Mouse (Mus musculus): ENCODE results near the gene Ctsh. TPM values are rescaled to one million over a fixed set of nuclear protein-coding genes. Genes with fewer than 3 reads are reported as not detected.
A peak's percentile ranks its signal among the peaks of the same experiment; 100 is the strongest.

The Ctsh gene
- total RNA-seq, 2 experiments from 2014 or later: 56.0 to 58.4 TPM

DNA sequence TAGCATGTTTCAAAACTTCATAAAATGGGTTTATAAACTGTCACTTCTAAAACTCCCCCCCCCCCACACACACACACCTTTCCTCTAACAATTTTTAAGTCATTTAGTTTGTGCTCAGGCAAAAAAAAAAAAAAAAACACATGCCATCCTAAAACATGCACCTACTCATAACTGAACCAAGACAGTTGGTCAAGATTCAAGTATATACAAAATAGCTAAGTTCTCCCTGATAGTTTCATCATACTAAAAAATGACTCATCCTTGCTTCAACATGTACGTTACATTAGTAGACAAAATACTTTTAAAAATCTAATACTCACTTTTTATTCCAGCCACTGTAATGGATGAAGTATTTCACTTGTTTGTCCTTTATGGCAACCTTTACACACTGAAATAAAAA lies 53.0 kb downstream of the Ctsh start:
- no peak for DNase-seq
- intact Hi-C loops (cut with DNase I): no loop called here

DNA sequence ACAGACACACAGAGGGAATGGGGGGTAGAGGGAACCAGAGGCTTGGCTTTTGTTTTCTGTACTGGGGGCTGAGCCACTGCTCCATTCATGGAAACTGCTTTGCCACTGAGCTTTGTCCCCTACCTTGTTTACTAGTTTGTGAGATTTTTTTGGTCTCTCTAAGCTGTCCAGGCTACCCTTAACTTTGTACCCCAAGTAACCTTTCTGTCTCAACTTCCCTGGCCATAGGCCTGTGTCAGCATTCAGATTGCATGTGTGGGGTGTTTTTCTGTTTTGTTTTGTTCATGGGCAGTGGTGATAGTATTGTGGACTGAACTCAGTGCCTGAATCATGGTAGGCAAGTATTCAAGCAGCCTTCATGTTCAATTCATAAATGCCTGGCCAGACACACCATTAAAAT lies 54.3 kb downstream of the Ctsh start:
- no peak for DNase-seq
- intact Hi-C loops (cut with DNase I): no loop called here

DNA sequence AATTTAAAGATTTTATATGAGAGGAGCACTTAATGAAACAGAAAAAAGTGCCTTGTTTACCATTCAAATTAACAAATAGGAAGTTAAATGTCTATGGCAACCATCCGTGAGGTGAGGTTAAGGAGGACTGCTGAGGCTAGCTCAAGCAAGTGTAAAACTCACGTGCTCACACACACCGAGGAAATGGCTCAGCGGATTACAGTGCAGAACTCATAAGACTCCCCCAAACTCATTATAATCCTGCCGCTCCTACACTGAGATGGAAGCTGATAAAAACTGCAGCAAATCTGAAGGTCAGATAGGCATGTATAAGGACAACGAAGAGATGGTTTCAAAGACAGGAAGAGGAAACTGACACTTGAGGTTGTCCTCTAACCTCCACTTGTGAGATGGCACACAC lies 55.4 kb downstream of the Ctsh start:
- no peak for DNase-seq
- intact Hi-C loops (cut with DNase I): no loop called here

DNA sequence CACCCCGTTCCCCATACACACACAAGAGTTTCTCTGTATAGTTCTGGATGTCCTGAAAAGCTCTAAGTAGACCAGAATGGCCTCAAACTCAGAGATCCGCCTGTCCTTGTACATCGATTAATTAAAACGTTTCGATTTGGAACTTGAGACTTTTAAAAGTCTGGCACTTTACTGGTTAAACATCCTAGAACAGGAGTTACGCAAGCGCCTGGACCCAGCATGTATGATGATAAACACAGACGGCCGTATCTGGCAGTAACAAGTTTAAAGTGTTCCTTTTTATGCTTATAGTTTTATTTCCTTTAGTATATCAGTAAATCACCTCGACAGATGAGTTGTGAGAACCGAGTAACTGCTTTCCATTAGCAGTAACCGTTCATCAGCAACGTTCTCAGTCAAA lies 59.2 kb downstream of the Ctsh start:
- intact Hi-C loops (cut with DNase I): loop anchor here (10.0 kb wide), 1 partner anchor 408 kb away; the partner anchor contains the start of gene Tmed3
- DNase-seq: no peak

DNA sequence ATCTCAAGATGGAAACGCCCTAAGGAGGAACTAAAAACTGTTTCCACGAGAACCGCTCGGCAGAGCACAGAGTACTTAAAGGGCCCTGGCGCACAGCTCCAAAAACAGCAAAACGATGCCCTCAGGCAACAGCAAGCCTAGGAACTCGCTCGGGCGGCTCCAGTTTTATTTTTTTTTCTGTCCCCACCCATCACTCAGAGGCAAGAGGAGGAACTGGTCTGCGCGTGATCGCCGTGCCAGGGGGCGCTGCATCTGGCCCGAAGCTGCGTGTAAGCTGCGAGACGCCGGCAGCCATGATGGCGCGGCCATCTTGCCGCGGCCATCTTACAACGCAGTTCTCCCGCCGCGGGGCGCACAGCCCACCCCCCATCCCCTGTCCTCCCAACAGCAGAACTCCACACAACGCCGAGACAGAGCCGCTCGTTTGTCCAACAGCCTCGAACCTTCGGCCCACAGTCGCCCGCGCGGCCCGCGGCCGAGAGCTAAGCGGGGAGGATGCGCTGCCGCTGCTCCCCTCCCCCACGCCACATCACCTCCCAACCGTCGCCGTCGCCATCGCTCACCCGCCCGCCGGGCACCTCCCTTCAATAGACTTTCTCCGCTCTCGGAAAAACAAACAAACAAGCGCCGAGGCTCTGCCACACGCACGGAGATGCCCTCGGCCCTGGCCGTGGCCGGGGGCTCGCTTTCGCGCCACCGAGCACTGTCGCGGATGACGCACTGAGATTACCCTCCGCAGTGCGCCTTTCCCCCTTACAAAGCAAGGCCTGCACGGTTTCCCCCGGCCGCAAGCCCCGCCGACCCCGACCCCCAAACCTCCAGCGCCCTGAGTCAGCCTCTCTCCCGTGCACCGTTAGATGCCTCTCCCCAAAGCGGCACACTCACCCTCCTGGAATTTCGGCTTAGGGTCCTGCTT lies 60.0 kb downstream of the Ctsh start:
- intact Hi-C loops (cut with DNase I): loop anchor here (10.0 kb wide), 1 partner anchor 409 kb away; the partner anchor contains the start of gene Tmed3
- DNase-seq: peak; percentile 89 to 92

DNA sequence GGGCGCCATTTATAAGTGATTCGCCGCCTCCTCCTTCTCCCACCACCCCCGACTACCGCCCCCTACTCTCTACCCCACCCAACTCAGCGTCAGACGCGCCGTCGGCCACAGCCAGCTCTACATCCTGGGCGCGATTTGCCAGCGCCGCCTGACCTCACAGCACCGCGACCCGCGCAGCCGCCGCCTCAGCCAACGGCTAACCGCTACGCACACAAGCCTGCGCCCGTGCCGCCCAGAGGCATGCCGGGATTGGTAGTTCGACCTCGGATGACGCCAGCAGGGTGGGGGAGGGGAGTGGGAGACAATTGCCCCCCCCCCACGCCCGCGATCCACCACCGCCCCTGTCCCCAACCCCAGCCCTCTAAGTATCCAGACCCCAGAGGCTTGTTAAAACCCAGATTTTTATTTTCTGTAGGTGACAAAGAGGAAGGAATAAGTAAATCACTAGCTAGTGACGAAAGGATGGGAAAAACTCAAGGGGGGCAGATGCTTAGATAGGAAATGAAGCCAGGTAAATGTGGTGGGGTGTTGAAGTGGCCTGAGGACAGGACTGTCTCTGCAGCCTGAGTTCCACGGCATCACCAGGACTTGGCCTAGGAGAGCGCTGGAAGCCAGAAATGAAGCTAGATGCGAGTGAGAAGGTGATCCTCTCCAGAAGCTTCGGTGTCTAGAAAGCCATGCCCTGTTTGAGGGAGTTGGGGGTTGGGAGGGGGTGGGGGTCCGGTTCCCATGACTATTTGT lies 60.8 kb downstream of the Ctsh start, which contains the start of gene Morf4l1:
Morf4l1 (minus strand) TSS at position 208 of the 741 bp plus-strand sequence.
- intact Hi-C loops (cut with DNase I): loop anchor here (1.0 to 10.0 kb wide), 2 partner anchors 9 to 410 kb away; partner anchors contain the start of gene Tmed3
- peak; percentile 93 to 94 for DNase-seq

DNA sequence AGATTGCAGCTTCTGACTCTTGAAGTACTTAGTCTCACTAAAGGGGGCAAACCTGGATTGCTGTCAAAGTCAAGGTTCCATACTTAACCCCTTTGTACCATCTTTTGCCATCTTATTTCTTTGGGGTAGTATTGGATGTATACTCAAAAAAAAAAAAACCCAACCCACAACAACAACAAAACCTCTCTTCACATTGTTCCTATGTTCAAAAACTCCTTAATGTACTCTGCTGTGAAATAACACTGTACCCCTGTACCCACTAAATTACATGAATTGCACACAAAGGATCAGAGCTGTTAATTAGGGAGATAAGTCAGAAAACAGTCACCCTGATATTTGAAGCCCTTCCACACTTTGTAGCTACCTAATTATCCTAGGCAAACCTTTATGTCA lies 61.4 kb downstream of the Ctsh start:
- no peak for DNase-seq
- intact Hi-C loops (cut with DNase I): loop anchor here (1.0 to 10.0 kb wide), 2 partner anchors 8 to 411 kb away; partner anchors contain the start of gene Tmed3

DNA sequence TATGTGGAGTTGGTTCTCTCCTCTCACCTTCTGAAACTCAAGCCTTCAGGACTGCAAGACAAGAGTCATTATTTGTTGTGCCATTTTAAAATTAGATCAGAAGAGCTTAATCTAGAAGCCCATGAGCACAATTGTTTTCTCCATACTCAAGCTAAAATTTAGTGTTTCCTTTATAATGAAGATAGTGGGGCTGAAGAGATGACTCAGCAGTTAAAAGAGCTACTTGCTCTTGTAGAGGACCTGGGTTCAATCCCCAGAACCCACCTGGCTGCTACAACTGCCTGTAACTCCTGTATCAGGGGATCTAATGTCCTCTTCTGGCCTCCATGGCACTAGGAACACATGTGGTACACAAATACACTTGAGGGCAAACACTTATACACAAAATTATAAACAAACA lies 63.3 kb downstream of the Ctsh start:
- intact Hi-C loops (cut with DNase I): loop anchor here (10.0 kb wide), 1 partner anchor 412 kb away; the partner anchor contains the start of gene Tmed3
- DNase-seq: no peak

DNA sequence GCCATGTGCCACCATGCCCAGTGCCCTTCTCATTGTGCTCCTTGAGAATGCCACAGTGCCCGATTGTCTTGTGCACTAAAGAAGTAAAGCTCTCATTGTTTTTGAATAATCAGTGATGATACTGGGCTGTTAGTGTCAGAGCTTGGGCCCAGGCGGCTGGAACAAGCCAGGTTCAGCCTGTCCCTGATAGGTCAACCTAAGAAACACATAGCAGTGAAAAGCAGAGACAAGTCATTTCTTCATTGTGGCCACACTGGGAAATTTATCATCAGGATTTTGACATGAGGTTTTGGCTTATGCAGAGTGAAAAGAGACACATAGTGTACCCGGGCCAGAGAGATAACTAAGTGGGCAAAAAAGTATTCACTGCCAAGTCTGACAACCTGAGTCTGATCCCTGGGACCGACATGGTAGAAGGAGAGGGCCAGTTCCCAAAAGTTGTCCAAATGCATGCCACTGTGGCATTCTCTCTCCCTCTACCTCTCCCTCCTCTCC lies 68.3 kb downstream of the Ctsh start:
- no peak for DNase-seq
- intact Hi-C loops (cut with DNase I): no loop called here

DNA sequence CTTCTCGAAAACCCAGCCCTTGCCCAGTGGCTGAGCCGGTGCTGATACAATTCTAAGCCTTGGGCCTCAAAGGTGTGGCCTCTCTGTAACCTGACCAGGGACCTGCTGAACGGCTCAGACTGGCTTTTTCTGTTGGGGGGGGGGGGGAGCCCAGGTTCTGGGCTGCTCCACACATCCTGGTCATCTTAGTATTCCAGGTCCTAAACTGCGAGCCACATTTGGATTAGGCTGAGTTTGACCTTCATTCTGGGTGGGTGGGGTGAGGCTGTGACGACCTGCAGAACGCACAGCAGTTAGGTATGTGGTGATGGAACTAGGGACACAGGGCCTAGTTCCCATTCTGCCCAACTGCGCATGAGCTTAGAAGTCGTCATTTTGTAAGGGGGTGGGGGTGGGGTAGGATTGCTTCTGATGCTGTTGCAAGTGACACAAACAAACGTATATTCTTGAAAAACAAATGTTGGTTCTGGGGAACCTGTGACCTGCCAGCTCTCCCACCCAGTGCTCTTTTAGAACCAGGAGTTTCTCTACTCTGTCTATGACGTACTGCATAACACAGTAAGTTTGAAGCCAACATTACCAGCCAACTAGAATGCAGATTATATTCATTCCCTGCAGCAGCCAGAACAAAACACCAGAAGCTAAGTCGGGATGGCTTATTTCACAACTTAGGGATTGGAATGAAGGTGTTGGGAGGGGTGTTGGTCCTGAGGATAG lies 70.4 kb downstream of the Ctsh start:
- DNase-seq: no peak
- intact Hi-C loops (cut with DNase I): no loop called here

DNA sequence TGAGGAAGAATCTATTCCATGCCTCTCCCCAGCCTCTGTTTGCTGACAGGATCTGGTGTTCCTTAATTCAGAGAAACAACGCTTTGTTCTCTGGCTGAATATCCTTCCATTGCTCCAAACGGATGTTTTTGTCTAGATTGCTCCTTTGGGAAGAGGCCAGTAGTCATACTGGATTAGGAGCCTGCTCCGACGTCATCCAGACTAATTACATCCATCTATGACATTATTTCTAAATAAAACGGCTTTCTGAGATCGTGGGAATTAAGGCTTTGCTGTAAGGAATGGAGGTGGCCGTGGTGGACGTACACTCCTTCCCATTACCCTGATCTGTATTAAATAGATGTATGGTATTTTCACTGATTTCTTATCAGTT lies 70.9 kb downstream of the Ctsh start:
- DNase-seq: no peak

More for the DNA sequence above, 70.9 kb downstream of the Ctsh start:
- intact Hi-C loops (cut with DNase I): loop anchor here (5.0 kb wide), 1 partner anchor 72 kb away; no protein-coding TSS in a partner anchor

Other genes with a start within 250 kb of the Ctsh start
- gene Rasgrf1, start 144.2 kb upstream of the Ctsh start, total RNA-seq (2021): not detected
- gene Morf4l1, start 60.6 kb downstream of the Ctsh start, total RNA-seq (2021): 100 to 1,000 TPM; 254 to 268 TPM
- 10 to 100 TPM; 14.4 to 17.7 TPM for gene Adamts7, start 108.9 kb downstream of the Ctsh start, total RNA-seq (2021)
- 10 to 100 TPM; 11.2 to 11.8 TPM for gene Tbc1d2b, start 216.7 kb downstream of the Ctsh start, total RNA-seq (2021)

Measured in heart, postnatal 36 days (tissue).